Mouse (Mus musculus) gastrocnemius, postnatal 25 days (tissue): ENCODE results near the gene Cct8l1. TPM values are rescaled to one million over a fixed set of nuclear protein-coding genes. Genes with fewer than 3 reads are reported as not detected.
A peak's percentile ranks its signal among the peaks of the same experiment; 100 is the strongest.

Experiments
- DNase-seq: peaks from one replicate; pipeline ENCODE4 v3.0.0; 2022
- total RNA-seq, 2 experiments: library from RNA; stranded (reverse); gene quantifications; 1 replicate in 1 of 2; 2 replicates in 1 of 2; pipeline ENCODE4 v1.2.3; 2021

The Cct8l1 gene
- total RNA-seq, 2 experiments from 2014 or later, result 0.27 TPM; not detected in 1

GRCm38 (mm10) chr5:25529529-25530421, 13.9 kb downstream of the Cct8l1 start:
- DNase-seq, result peak; percentile 100

GRCm38 (mm10) chr5:25530629-25531028, 14.8 kb downstream of the Cct8l1 start:
- DNase-seq, result no peak

- DNase-seq, result no peak
Measured at GRCm38 (mm10) chr5:25532256-25533147, 16.6 kb downstream of the Cct8l1 start.

- DNase-seq, result no peak
Measured at GRCm38 (mm10) chr5:25533298-25533697, 17.4 kb downstream of the Cct8l1 start.

- DNase-seq, result no peak
Measured at GRCm38 (mm10) chr5:25535566-25535965, 19.7 kb downstream of the Cct8l1 start.

- DNase-seq, result no peak
Measured at GRCm38 (mm10) chr5:25536451-25536850, 20.6 kb downstream of the Cct8l1 start.

- DNase-seq, result no peak
Measured at GRCm38 (mm10) chr5:25536921-25537409, 21.1 kb downstream of the Cct8l1 start.

- DNase-seq, result no peak
Measured at GRCm38 (mm10) chr5:25540412-25540811, 24.5 kb downstream of the Cct8l1 start.

- DNase-seq, result no peak
Measured at GRCm38 (mm10) chr5:25540921-25541320, 25.1 kb downstream of the Cct8l1 start.

- DNase-seq, result no peak
Measured at GRCm38 (mm10) chr5:25541661-25542060, 25.8 kb downstream of the Cct8l1 start.

GRCm38 (mm10) chr5:25544061-25544460, 28.2 kb downstream of the Cct8l1 start:
- peak; percentile 80 for DNase-seq

GRCm38 (mm10) chr5:25544566-25544965, 28.7 kb downstream of the Cct8l1 start:
- peak; percentile 36 for DNase-seq

- DNase-seq, result no peak
Measured at GRCm38 (mm10) chr5:25546912-25547311, 31.0 kb downstream of the Cct8l1 start.

- DNase-seq, result no peak
Measured at GRCm38 (mm10) chr5:25550912-25551311, 35.0 kb downstream of the Cct8l1 start.

GRCm38 (mm10) chr5:25554210-25554609, 38.3 kb downstream of the Cct8l1 start:
- no peak for DNase-seq

- DNase-seq, result no peak
Measured at GRCm38 (mm10) chr5:25554689-25555088, 38.8 kb downstream of the Cct8l1 start.

GRCm38 (mm10) chr5:25555684-25556083, 39.8 kb downstream of the Cct8l1 start:
- DNase-seq, result no peak

GRCm38 (mm10) chr5:25556363-25556762, 40.5 kb downstream of the Cct8l1 start:
- no peak for DNase-seq
